Mouse (Mus musculus) CH12.LX (cell line): ENCODE data around the gene Bco1.

Experiments used
- ETS1 ChIP-seq: conservative IDR thresholded peaks from 2 replicates; pipeline ENCODE4 v1.6.1; 2012; ENCODE audit warnings: low read depth, mild to moderate bottlenecking, inconsistent platforms, low read length, improper control_type of control experiment, moderate library complexity
- MXI1 ChIP-seq: IDR thresholded peaks from 2 replicates; pipeline ENCODE4 v1.6.1; 2011; ENCODE audit warnings: mild to moderate bottlenecking, low read depth, low read length, improper control_type of control experiment

- TF ChIP-seq MXI1 (no peak), ETS1 (no peak)
Measured at GRCm38 (mm10) chr8:117053135-117054079, 42.2 kb upstream of the Bco1 start.
